Mouse (Mus musculus): Measurements from ENCODE around the gene Mrgprb3.

Gene Mrgprb3

GRCm38 (mm10) chr7:48643711-48644110 is at the start of gene Mrgprb3:
Mrgprb3 (minus strand) TSS chr7:48643811.
- no peak for DNase-seq (ENCODE audit: low spot score in 2 of 2)
